Mouse (Mus musculus): Measurements from ENCODE around the gene Aldh4a1. TPM values are rescaled to one million over a fixed set of nuclear protein-coding genes. Genes with fewer than 3 reads are reported as not detected.

Aldh4a1 gene
- total RNA-seq, 2 experiments from 2014 or later = 15.6 to 15.7 TPM

DNA sequence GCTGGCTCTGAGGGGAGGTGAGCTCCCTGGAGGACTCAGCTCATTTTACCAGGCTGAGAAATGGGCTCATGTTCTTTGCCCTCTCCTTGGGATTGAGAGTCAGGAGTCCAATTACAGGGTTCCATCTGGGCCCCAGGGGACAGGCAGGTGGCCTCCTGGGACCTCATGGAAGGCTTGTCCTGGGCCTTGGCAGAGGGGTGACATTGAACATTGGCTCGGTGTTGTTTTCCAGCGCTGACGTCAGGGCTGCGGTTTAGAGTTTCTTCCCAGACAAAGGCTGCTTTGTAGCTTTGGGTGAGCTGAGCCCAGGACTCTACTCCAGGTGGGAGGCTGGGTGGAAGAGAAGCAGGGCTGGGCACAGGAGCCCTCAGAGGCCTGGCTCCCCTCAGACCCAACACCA lies 34.9 kb upstream of the Aldh4a1 start:
- no peak for DNase-seq
- intact Hi-C loops (cut with DNase I) = no loop called here

DNA sequence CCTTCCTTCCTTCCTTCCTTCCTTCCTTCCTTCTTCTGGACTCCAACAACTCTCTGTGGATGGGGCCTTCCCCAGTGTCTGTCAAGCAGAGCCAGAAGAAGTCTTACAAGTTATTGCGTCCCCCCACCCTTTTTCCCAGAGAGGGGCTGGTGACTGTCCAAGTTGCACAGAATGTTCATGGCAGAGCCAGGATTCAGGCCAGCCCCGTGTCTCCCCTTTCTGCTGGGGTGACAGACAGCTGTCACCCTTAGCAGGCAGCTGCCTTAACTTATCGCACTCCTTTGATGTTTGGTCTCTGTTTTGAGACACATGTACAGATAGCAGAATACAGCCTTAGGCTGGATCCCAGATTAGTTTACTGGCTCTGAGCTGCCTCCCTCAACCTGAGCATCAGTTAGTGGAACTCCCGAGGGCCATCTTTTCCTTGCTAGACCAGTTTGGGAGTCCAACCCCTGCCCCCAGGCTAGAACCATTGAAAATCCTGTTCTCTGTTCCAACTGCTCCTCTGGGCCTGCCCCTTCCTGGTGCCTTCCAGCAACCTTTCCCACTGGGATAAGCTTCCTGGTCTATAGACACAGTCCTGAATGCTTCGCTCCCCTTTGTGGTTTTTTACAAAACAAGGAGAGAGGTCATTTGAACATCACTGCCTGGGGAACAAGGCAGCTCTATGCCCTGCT lies 33.2 kb upstream of the Aldh4a1 start:
- intact Hi-C loops (cut with DNase I) = no loop called here
- DNase-seq = no peak

DNA sequence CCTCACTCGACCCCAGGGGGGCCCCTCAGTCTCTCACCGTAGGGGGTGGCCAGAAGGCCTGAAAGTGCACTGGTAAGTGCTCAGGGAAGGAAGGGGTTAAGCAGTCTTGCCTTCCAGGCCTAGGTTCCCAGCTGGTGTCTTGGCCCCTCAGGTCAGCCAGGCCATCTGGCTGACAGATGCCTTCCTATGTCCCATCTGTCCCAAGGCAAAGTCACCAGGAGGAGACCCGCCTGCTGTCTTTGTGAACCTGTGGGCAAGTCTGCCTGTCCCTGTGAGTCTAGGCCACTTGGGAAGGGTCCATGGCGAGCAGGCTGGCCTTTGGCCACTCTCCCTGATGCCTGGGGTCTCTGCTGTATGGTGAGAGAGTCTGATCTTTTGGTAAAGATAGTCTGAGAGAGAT lies 32.2 kb upstream of the Aldh4a1 start:
- intact Hi-C loops (cut with DNase I) = no loop called here
- no peak for DNase-seq

DNA sequence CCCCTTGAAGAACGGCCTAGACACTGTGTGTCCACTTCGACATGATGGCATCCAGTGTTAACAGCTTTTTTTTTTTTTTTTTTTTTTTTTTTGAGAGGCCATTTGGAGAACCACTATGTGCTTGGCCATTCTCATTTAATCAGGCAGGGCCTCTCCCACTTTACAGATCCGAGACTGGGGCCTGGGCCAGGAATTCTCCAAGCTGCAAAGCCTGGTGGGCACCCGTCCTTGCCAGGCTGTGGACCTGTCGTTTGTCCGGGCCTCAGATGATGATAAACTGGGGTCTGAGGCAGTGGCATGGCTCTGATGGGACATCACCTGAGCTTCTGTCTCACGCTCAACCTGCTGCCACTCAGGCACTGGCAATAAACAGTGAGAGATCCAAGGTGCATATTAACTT lies 29.8 kb upstream of the Aldh4a1 start:
- intact Hi-C loops (cut with DNase I) = no loop called here
- DNase-seq = no peak

DNA sequence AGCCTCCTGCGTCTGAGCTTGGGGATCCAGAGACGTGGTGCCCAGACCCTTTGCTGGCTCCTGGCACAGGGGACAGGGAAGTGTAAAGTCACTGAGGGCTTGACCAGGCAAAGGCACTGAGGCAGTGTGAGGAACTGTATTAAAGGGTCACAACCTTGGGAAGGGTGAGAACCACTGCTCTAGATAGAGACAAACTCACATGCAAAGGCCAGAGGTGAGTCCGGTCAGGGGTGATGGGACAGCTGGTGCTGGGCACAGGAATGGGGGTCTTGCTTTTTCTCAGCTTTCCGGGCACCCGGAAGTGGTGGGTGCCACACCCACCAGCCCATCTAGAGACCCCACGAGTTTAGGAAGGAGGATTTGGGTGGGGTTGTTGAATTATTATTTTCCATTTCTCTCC lies 29.3 kb upstream of the Aldh4a1 start:
- no peak for DNase-seq
- intact Hi-C loops (cut with DNase I) = no loop called here

DNA sequence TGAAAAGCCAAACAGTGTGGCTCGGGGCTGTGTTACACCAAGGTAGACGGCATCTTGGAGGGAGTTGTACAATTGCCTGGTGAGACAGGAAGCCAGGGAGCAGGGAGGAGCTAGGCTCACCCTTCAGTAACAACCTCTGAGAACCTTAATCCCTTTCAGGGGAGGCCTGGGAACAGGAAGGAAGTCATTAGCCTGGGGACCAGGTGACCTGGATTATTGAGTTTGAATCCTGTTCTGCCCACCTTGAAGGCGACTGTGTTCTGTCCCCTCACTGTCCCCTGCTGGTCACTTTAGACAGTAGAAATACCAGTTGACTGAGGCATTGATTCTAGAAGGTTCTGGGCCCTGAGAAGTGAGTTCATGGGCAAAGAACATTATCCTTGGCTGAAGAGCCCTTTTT lies 28.6 kb upstream of the Aldh4a1 start:
- no peak for DNase-seq
- intact Hi-C loops (cut with DNase I) = no loop called here

DNA sequence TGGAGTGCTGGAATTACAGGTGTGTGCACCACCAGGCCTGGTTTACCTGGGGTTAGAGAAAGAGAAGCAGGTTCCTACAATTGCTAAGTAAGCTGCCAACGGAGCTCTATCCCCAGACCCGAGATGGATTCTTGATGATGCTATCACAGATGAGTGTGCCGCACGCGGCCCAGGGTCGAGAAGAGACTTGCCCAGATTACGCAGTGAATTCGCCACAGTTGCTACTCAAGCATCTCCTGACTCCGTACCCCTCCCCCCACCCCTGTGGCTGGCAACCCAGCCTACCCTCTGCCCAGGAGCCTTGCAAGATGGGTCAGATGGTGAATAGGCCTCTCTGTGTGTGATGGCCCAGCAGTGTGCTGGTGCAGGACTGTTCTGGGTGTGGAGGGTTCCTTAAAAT lies 26.0 kb upstream of the Aldh4a1 start:
- DNase-seq = no peak
- intact Hi-C loops (cut with DNase I) = no loop called here

DNA sequence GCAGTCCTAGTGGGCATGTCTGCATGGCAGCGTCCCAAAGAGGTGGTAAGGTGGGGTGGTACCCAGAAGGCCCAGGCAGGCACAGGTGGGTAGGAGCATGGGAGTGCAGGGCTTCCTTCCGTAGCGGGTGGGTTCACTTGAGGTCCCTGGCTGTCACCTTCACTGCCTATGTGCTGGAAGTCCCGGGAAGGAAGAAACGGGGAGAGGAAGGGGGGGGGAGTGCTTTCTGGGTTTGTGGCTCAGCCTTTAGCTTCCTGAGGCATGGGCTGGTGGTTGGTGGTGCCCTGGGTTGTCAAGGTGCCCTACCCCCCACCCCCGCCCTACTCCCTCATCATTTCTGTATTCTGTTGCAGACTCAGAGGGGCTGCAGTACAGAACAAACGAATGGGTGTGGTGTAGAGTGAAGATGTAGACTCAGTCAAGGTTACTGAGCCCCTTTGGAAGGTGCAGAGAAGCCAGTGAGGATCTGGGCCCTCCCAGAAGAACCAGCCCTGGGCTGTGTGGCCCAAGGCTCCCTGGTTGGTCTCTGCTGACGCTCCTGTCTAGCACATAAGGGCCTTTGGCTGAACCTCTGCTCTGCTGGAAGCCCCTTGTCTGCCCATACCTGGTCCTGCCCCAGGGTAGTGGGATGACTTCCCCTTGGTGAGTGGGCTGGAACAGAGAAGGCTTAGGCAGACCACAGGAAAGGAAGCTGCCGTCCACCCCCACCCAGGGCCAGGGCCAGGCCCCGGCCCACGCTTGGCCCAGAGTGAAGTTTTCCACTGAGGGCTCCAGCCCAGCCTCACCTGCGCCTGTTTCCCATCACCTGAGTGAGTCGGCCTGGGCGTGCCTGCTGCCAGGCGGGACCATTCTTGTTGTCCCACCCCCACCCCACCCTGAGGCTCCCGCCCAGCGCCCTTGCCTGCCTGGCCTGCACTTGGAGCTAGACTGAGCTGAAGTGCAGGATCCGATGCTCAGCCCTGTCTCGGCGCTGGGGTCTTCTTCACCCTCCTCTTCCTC lies 25.1 kb upstream of the Aldh4a1 start:
- intact Hi-C loops (cut with DNase I) = no loop called here
- DNase-seq = no peak

DNA sequence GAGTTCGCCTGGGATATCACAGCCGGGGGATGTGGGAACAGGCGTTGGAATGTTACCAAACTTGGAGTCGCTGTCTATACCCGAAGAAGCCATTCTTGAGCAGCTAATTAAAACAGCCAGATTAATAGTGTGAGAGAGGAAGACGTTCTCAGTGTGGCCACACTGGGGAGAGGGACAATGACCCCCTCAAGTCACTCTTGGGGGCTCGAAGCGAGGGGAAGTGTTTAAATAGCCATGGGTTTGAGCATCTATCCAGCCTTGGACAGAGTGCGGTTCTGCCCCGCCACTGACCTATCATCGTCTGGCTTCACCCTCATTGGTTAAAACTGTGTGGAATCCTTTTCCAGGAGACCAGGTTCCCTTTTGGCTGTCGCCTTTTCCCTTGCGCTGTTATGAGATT lies 24.3 kb upstream of the Aldh4a1 start:
- intact Hi-C loops (cut with DNase I) = no loop called here
- DNase-seq = no peak

DNA sequence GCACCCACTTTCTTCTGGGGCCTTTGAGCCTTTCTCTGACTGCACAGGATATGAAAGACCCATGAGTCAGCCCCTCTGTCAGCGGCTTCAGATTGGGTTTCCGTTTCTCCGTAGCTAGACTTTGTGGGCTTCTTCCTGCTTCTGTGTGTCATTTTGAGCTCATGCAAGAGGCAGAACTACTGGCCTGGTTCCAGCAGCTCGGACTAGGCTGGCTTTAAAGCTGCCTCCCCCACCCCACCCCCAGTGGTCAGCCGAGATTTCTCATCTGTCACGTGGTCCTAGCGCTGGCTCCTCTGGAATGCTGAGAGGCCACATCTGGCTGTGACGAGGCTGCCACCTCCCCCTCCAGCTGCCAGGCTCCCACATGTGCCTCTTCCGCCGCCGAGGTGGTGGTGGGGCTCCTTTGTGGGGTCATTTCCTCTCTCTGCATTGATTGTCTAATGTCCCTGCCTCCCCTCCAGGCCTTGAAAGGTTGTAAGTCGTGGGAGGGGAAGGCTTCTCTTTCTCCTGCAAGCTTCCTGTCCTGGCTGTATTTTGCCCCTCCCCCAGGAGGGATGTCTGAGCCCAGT lies 23.6 kb upstream of the Aldh4a1 start:
- intact Hi-C loops (cut with DNase I) = loop anchor here (1.0 kb wide), 1 partner anchor 25 kb away; no protein-coding TSS in a partner anchor
- peak; percentile 93 to 95 for DNase-seq

DNA sequence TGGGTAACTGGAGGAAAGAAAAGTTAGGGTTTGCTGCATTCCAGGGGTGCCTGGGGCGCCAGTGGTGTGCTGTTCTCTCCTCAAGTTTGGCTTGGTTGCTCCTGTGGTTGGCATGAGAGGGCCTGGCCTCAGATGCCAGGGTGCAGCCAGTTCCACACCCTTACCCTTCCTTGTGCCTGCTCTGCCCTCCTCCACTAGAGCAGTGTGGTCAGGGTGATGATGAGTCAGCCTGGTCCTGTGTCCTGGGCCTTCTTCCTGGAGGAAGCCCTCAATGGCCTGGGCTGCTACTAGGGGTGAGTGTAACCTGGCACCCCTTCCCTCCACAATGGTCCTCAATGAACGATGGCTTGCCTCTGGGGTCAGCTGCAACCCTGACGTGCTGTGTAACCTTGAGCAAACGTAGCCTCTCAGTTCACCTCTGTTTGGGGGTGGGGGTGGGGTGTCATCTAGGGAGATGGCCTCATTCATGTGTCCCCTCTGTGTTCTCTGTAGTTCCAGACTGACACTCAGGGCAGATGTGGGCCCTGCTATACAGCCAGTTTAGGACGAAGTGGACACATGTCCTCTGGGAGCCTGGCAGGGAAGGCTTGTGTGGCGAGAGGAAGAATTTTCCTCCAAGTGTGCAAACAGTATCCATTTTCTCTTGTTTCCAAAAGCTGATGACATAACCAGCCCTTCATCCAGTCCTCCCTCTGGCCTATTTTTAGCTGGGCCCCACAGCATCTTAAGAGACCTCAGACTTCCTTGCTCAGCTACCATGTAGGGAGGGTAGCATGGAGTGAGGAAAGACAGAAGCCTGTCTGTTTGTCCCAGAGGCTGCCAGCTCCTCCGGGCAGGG lies 20.9 kb upstream of the Aldh4a1 start:
- DNase-seq = peak in 1 of 2 experiments; percentile 54
- intact Hi-C loops (cut with DNase I) = no loop called here

DNA sequence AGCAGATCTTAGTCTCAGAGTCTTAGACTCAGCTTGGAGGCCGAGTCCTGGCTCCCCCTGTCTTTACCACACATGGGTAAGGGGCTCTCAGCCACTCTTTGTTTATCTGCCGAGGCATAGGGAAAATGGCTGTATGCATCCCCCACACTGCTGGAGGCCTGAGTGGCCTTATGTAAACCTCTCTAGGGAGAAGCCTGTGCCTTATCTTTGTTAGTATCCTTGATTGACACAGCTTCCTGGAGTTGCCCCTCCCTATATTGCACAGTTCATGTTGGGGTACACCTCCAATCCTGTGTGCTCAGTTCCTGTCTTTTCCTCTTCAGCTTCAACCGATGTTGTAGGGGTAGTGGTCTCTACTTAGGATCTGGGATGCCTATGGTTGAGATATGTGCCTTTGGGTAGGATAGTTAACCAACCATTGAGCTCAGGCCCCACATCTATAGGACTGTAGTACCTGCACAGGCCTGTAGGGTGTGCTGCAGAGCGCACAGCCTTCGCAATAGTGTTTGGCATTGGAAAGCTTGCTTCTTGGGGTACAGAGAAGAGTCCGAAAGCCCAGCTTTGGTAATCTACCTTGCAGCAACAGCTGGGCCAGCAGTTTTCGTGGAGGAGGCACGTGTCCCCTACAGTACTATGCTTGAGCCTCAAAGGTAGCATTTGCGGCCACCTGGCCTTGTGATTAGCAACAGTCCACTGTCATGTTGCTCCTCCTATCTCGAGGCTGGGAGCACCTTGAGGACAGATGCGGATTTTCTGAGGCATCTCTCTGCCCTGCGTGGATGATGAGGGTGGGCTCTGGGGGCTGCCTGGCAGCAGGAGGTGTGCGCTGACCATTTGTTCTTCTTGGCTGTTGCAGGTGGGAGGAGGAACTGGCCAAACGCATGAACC lies 20.1 kb upstream of the Aldh4a1 start, which contains the start of gene Gm21969:
Gene Gm21969 (plus strand): TSS at position 830 of the 888 bp plus-strand sequence.
- DNase-seq = peak; percentile 69 to 78
- intact Hi-C loops (cut with DNase I) = no loop called here

DNA sequence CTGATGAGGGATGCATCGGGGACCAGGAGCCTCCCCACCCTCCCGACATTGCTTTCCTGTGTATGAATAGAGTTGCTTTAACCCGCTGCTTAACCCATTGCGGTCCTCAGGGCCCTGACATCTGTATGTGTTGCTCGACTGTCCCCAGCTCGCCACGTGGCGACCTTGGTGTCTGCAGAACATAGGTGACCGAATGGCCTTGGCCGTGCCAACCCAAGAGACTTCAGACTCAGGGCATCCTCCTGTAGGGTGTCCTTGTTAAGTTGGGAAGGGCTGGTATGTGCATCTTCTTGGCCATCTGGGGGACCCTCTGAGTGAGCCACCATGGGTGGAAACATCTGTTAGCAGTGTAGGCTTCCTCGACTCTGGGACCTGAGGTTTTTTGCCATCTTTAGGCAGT lies 17.4 kb upstream of the Aldh4a1 start:
- DNase-seq = no peak
- intact Hi-C loops (cut with DNase I) = no loop called here

DNA sequence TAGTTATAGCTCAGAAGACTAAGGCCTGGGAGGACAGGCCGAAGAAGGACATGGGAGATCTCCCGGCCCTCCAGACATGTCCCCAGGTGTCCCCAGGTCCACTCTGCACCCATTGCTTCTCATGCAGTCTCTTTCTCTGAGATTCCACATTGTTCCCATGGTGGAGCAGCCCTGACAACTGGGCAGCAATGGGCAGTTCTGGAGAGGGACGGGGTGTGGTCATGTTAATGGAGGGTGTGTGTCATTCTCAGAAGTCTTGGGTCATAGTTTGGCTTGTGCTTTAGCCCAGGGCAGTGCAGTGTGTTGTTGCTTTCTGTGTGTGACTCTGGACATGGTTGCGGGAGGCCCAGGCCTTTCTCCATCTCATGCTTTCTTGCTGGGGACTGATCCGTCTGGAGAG lies 15.9 kb upstream of the Aldh4a1 start:
- intact Hi-C loops (cut with DNase I) = no loop called here
- no peak for DNase-seq

DNA sequence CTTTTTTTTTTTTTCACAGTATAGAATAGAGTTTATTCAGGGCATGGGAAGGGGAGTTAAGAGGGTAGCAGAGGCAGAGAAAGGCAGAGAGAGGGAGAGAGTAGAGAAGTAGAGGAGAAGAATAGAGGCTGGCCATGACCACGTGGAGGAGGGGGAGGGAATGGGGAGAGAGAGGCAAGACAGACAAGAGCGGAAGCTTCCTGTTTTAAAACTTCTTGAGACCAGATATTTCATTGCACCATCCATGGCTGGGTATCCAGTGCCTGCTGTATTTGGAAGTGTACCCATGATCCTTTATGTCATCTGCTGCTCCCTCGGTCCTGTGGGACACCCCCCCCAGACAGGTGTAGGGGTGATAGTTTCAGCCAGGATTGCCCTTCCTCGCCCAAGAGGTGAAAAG lies 13.7 kb upstream of the Aldh4a1 start:
- intact Hi-C loops (cut with DNase I) = no loop called here
- DNase-seq = no peak

DNA sequence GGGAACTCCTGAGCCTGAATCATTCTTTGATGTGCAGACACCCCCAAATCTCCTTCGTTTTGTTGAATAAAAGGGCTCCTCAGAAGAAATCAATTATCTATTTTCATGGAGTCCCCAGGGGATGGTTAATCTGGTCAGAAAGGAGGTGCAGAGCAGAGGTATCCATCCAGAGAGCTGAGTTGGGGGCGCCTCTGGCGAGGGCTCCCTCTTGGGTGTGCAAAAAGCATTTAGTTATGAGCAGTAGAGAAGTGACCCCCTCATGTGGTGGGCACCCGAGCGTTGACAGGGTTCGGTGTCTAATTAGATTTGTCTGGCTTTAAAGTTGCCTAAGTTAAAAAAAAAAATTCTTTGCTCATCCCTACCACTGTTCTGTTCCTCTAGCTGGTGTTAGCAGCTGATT lies 11.7 kb upstream of the Aldh4a1 start:
- DNase-seq = no peak
- intact Hi-C loops (cut with DNase I) = loop anchor here (1.0 to 5.0 kb wide), 2 partner anchors 34 to 141 kb away; no protein-coding TSS in a partner anchor

DNA sequence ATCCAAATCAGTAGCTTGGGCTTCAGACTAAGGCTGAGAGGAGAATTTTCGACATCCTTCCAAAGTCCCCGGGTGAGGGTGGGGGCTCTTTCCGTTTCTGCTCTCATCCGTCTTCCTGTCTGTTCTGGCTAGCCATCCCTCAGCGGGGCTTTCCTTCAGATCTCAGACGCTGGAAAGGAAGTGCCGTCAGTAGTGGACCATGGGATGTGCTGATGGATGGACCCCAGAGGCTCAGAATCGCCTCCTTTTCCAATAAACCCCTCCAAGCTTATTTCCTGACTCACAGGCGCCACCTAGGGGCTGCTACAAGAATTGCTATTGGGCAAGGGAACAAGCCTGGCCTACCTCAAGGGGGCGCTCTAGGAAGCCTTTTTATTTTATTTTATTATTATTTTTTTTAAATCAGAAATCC lies 11.1 kb upstream of the Aldh4a1 start:
- peak; percentile 88 to 95 for DNase-seq
- intact Hi-C loops (cut with DNase I) = loop anchor here (1.0 to 5.0 kb wide), 2 partner anchors 34 to 141 kb away; no protein-coding TSS in a partner anchor

DNA sequence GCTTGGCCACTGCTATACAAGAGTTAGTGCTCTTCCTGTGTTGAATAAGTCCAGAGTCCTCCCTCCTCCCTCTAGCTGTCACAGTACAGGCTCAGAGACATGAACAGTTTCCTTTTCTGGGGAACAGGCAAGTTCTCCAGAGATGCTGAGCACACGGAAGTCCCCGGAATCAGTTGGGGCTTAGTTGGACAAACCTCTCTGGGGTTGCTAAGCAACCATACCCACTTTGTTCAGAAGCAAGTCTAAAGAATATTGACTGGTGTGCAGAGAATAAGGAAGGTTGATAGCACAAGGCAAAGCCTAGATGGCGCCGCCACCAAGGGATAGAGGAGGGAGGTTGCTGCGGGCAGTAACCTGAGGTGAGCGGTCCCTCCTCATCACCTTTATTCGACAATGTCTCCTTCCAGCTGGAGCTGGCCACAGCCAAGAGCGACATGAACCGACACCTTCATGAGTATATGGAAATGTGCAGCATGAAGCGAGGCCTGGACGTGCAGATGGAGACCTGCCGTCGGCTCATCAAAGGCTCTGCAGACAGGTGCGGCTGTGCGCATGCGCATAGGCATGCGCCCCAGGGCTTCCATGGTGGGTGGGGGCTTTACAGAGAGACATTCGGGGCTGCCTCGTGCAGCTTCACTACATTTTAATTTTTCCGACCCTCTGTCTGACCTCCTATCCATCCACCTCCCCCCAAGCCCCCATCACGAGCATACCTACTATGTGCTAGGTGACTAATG lies 8.0 kb upstream of the Aldh4a1 start:
- intact Hi-C loops (cut with DNase I) = loop anchor here (5.0 kb wide), 1 partner anchor 37 kb away; no protein-coding TSS in a partner anchor
- DNase-seq = no peak

Data from heart, postnatal 10 days (tissue).